Mouse (Mus musculus) C2C12 (cell line): ENCODE measurements at regions not wholly inside any gene's neighbourhood (a gene's known extent, or its start where the extent isn't known, plus 50 kb on each side); places are given as distances from the start of the nearest gene placed in this dataset.

Experiments used
- H3K27me3 ChIP-seq: one replicate; pipeline ENCODE4 v1.6.1; 2011; ENCODE audit not compliant: control insufficient read depth, insufficient read depth, insufficient read length
- H3K36me3 ChIP-seq: one replicate; pipeline ENCODE4 v1.6.1; 2011; ENCODE audit not compliant: control insufficient read depth, insufficient read depth
- H3K4me3 ChIP-seq: one replicate; pipeline ENCODE4 v1.5.1; 2011; ENCODE audit warnings: mild to moderate bottlenecking, control low read depth; ENCODE audit not compliant: poor library complexity, insufficient read depth, severe bottlenecking
- H3K79me2 ChIP-seq: one replicate; pipeline ENCODE4 v1.6.1; 2011; ENCODE audit not compliant: control insufficient read depth, insufficient read depth
- H3K79me3 ChIP-seq: one replicate; pipeline ENCODE4 v1.6.1; 2011; ENCODE audit warnings: low read depth, control low read depth
- H3ac ChIP-seq: one replicate; pipeline ENCODE3; 2011; ENCODE audit warnings: low read depth; ENCODE audit not compliant: control insufficient read depth, insufficient read length
- CEBPB ChIP-seq: IDR thresholded peaks from one replicate; pipeline ENCODE4 v1.6.1; 2011; ENCODE audit warnings: low read depth, mild to moderate bottlenecking, control low read depth, moderate library complexity
- CTCF ChIP-seq: IDR thresholded peaks from one replicate; pipeline ENCODE4 v1.5.1; 2011; ENCODE audit not compliant: control insufficient read depth, insufficient read depth, insufficient read length
- FOSL1 ChIP-seq: IDR thresholded peaks from one replicate; pipeline ENCODE4 v1.8.0; 2011; ENCODE audit warnings: mild to moderate bottlenecking, low read length; ENCODE audit not compliant: poor library complexity, insufficient read depth, severe bottlenecking
- MAX ChIP-seq: IDR thresholded peaks from one replicate; pipeline ENCODE4 v1.6.1; 2011; ENCODE audit warnings: mild to moderate bottlenecking, control low read depth
- MYOD1 ChIP-seq: IDR thresholded peaks from one replicate; pipeline ENCODE4 v1.6.1; 2011; ENCODE audit warnings: low read depth; ENCODE audit not compliant: control insufficient read depth, insufficient read length
- MYOG ChIP-seq: IDR thresholded peaks from one replicate; pipeline ENCODE4 v1.6.1; 2011; ENCODE audit not compliant: control insufficient read depth, insufficient read length; ENCODE audit errors: extremely low read depth
- USF1 ChIP-seq: IDR thresholded peaks from one replicate; pipeline ENCODE4 v1.6.1; 2011; ENCODE audit warnings: low read depth, mild to moderate bottlenecking, control low read depth, moderate library complexity

DNA sequence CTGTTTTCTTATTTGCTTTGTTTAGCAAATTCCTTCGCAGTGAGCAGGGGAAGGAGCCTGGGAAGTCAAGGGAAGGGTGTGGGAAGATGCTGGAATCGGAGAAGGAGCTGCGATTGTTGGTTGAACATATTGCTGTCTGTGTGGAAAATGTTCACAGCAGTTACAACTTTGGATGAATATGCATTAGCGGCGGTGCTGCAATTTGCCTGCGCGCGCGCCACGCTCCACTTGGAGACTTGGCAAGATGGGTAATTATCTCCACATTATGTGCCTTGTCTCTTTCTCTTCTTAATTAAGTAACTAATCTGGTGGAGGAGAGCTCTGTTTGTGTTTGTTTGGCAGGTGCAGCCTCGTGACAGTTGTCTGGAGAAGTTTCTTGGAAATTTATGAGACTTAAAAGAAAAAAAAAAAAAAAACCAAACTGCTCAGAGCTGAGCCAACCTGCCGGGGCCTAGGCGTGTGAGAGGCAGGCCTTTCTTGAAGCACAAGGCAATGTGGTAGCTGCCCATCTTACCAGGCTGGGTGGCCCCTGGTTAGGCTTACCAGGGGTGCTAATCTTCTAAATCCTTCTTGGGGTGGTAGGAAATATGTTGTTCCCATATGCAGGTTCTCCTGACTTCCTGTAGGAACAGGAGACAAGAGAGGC lies 279.2 kb upstream of the Tle3 start:
- TF ChIP-seq CTCF (no peak), FOSL1 (no peak), CEBPB (no peak), USF1 (no peak), MYOG (no peak), MAX (no peak), MYOD1 (no peak)
- H3K36me3 ChIP-seq, result no peaks in the 10 kb centered on the region
- H3K79me2 ChIP-seq, result no peaks in the 10 kb centered on the region
- H3K27me3 ChIP-seq, result peaks cover 23% of the 10 kb centered on the region
- H3ac ChIP-seq, result no peak overlapping the region
- no peak overlapping the region for H3K4me3 ChIP-seq
- no peaks in the 10 kb centered on the region for H3K79me3 ChIP-seq

GRCm38 (mm10) chr9:61095069-61095775 lies 276.9 kb upstream of the Tle3 start:
- H3K27me3 ChIP-seq, result peaks cover 29% of the 10 kb centered on the region
- H3ac ChIP-seq, result no peak overlapping the region
- TF ChIP-seq CEBPB (no peak), MYOD1 (no peak), FOSL1 (no peak), MAX (no peak), CTCF (no peak), USF1 (no peak), MYOG (no peak)

DNA sequence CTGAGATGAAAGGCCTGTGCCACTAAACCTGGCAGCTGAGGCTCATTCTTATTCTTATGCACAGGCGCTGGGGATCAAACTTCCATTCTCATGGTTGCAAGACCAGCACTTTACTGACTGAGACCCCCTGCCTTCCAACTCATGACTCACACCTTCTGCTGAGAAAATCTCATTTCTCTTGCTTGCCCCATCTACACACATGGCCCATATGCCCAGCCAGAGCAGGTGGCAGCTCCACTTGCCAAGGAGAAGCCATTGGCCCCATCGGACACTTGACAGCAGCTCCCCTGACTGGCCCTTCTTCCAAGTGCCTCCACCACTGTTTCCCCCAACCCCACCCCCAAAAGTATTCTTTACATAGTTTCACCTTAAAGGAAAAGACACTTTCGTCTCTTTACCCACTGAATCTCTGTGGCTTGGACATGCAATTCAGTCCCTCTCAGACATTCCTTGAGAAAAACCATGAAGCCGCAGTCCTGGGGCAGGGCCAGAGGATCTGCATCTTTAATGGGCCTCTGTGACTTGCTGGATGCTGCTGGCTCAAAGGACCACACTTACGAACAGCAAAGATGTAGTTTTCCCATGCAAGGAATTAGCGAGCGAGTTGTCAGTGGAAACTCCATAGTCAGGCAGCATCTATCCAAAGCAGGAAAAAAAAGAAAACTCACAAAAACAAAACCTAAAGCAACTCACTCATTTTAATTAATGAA lies 270.3 kb upstream of the Tle3 start:
- H3K79me2 ChIP-seq, result no peaks in the 10 kb centered on the region
- H3K36me3 ChIP-seq, result no peaks in the 10 kb centered on the region
- no peaks in the 10 kb centered on the region for H3K79me3 ChIP-seq
- no peak overlapping the region for H3K4me3 ChIP-seq
- H3K27me3 ChIP-seq, result peaks cover 16% of the 10 kb centered on the region
- no peak overlapping the region for H3ac ChIP-seq
- TF ChIP-seq CEBPB (no peak), CTCF (no peak), FOSL1 (no peak), USF1 (no peak), MYOG (no peak), MAX (no peak), MYOD1 (no peak)

More at GRCm38 (mm10) chr9:61095069-61095775, 276.9 kb upstream of the Tle3 start:
- Histone ChIP-seq H3K79me2 (no peaks in the 10 kb centered on the region), H3K79me3 (no peaks in the 10 kb centered on the region), H3K36me3 (no peaks in the 10 kb centered on the region), H3K4me3 (no peak overlapping the region)

GRCm38 (mm10) chr9:61102451-61103358 lies 269.5 kb upstream of the Tle3 start:
- no peak overlapping the region for H3ac ChIP-seq
- TF ChIP-seq FOSL1 (no peak), CTCF (no peak), MAX (no peak), MYOG (no peak), CEBPB (no peak), MYOD1 (no peak), USF1 (no peak)

GRCm38 (mm10) chr9:61105550-61106280 lies 266.5 kb upstream of the Tle3 start:
- H3K4me3 ChIP-seq, result no peak overlapping the region
- TF ChIP-seq MYOG (no peak), USF1 (no peak), MAX (no peak)
- H3K27me3 ChIP-seq, result peaks cover 9% of the 10 kb centered on the region
- no peaks in the 10 kb centered on the region for H3K79me2 ChIP-seq
- no peaks in the 10 kb centered on the region for H3K36me3 ChIP-seq
- H3ac ChIP-seq, result no peak overlapping the region
- H3K79me3 ChIP-seq, result no peaks in the 10 kb centered on the region

More at GRCm38 (mm10) chr9:61102451-61103358, 269.5 kb upstream of the Tle3 start:
- Histone ChIP-seq H3K36me3 (no peaks in the 10 kb centered on the region), H3K79me3 (no peaks in the 10 kb centered on the region), H3K4me3 (no peak overlapping the region), H3K27me3 (peaks cover 13% of the 10 kb centered on the region), H3K79me2 (no peaks in the 10 kb centered on the region)
